Mouse (Mus musculus) ES-E14 (cell line): ENCODE measurements around the gene Kcnh3.

Experiments used
- CHD2 ChIP-seq: IDR thresholded peaks from 2 replicates; pipeline ENCODE4 v1.6.1; 2014; ENCODE audit warnings: mild to moderate bottlenecking, low read depth, low read length, inconsistent platforms
- MAFK ChIP-seq: IDR thresholded peaks from 2 replicates; pipeline ENCODE4 v1.6.1; 2014; ENCODE audit warnings: mild to moderate bottlenecking, low read depth, low read length, inconsistent platforms; ENCODE audit not compliant: insufficient read depth

- TF ChIP-seq MAFK (no peak), CHD2 (no peak)
These were observed 25.3 kb downstream of the Kcnh3 start for GRCm38 (mm10) chr15:99249938-99250337.
